Mouse (Mus musculus) CH12.LX (cell line): Measurements from ENCODE around the gene Gm815. TPM values are rescaled to one million over a fixed set of nuclear protein-coding genes. Genes with fewer than 3 reads are reported as not detected.

Source experiments
- DNase-seq: peaks from one replicate; pipeline ENCODE4 v3.0.0-alpha.2; 2013; ENCODE audit errors: extremely low read depth
- H3K27ac ChIP-seq: 2 replicates; pipeline ENCODE4 v1.5.1; 2012; ENCODE audit warnings: low read depth, mild to moderate bottlenecking, control low read depth, moderate library complexity; ENCODE audit not compliant: insufficient read depth
- H3K27me3 ChIP-seq: replicated peaks from 2 replicates; pipeline ENCODE3; 2012; ENCODE audit warnings: inconsistent platforms
- H3K36me3 ChIP-seq, 2 experiments: replicated peaks in 1 of 2; 2 replicates each; pipeline versions ENCODE3 to v1.6.1; 2012; ENCODE audit warnings: inconsistent platforms in 1 of 2, low read length in 1 of 2, mild to moderate bottlenecking in 1 of 2, mixed read lengths in 1 of 2, moderate library complexity in 1 of 2; ENCODE audit not compliant: control insufficient read depth in 1 of 2, insufficient read depth in 1 of 2
- H3K4me1 ChIP-seq, 2 experiments: 2 replicates each; pipeline ENCODE4 v1.6.1; 2012; ENCODE audit warnings: inconsistent platforms in 1 of 2, moderate library complexity in 1 of 2; ENCODE audit not compliant: insufficient read depth in 2 of 2, control insufficient read depth in 1 of 2
- H3K4me2 ChIP-seq: 2 replicates; pipeline ENCODE4 v1.6.1; 2012; ENCODE audit warnings: low read depth, mild to moderate bottlenecking, control low read depth; ENCODE audit not compliant: poor library complexity, insufficient read depth, severe bottlenecking
- H3K4me3 ChIP-seq, 3 experiments: fragments of 150-350 bp in 1 of 3; sonication (generic) in 1 of 3; replicated peaks in 1 of 3; 2 replicates each; pipeline versions ENCODE3 to v1.5.1; 2011 to 2012; ENCODE audit warnings: low read depth in 2 of 3, low read length in 2 of 3, mild to moderate bottlenecking in 2 of 3, moderate library complexity in 2 of 3, control low read depth in 1 of 3, improper control_type of control experiment in 1 of 3, inconsistent platforms in 1 of 3, mixed read lengths in 1 of 3; ENCODE audit not compliant: poor library complexity in 1 of 3
- H3K79me2 ChIP-seq: replicated peaks from 2 replicates; pipeline ENCODE4 v1.6.1; 2012; ENCODE audit warnings: mild to moderate bottlenecking, moderate library complexity; ENCODE audit not compliant: control insufficient read depth, poor library complexity, insufficient read depth, severe bottlenecking; ENCODE audit errors: extremely low read depth
- H3K9ac ChIP-seq: 2 replicates; pipeline ENCODE4 v1.6.1; 2012; ENCODE audit warnings: low read depth, mild to moderate bottlenecking, control low read depth, moderate library complexity; ENCODE audit not compliant: insufficient read depth
- H3K9me3 ChIP-seq: replicated peaks from 2 replicates; pipeline ENCODE3; 2012; ENCODE audit warnings: low read length, inconsistent platforms, mixed read lengths
- CHD1 ChIP-seq: IDR thresholded peaks from 2 replicates; pipeline ENCODE4 v1.6.1; 2012; ENCODE audit warnings: low read depth, low read length, improper control_type of control experiment, inconsistent platforms
- CHD2 ChIP-seq: IDR thresholded peaks from 2 replicates; pipeline ENCODE4 v1.6.1; 2011; ENCODE audit warnings: low read length, improper control_type of control experiment
- E2F4 ChIP-seq: IDR thresholded peaks from 2 replicates; pipeline ENCODE4 v1.6.1; 2011; ENCODE audit warnings: low read depth, low read length, improper control_type of control experiment; ENCODE audit not compliant: insufficient replicate concordance
- EP300 ChIP-seq: IDR thresholded peaks from 2 replicates; pipeline ENCODE4 v1.6.1; 2011; ENCODE audit warnings: low read length, improper control_type of control experiment
- ETS1 ChIP-seq: conservative IDR thresholded peaks from 2 replicates; pipeline ENCODE4 v1.6.1; 2012; ENCODE audit warnings: low read depth, mild to moderate bottlenecking, inconsistent platforms, low read length, improper control_type of control experiment, moderate library complexity
- GABPA ChIP-seq: IDR thresholded peaks from 2 replicates; pipeline ENCODE4 v1.6.1; 2012; ENCODE audit warnings: low read depth, low read length, improper control_type of control experiment, inconsistent platforms; ENCODE audit not compliant: insufficient replicate concordance
- IRF4 ChIP-seq: IDR thresholded peaks from 2 replicates; pipeline ENCODE4 v1.6.1; 2014; ENCODE audit warnings: low read depth, mild to moderate bottlenecking, inconsistent platforms, low read length, improper control_type of control experiment
- JUND ChIP-seq: conservative IDR thresholded peaks from 2 replicates; pipeline ENCODE4 v1.6.1; 2011; ENCODE audit warnings: low read depth, low read length, improper control_type of control experiment
- MAFK ChIP-seq: IDR thresholded peaks from 2 replicates; pipeline ENCODE4 v1.6.1; 2011; ENCODE audit warnings: low read length, improper control_type of control experiment; ENCODE audit not compliant: insufficient replicate concordance
- MAX ChIP-seq: IDR thresholded peaks from 2 replicates; pipeline ENCODE4 v1.6.1; 2011; ENCODE audit warnings: low read length, improper control_type of control experiment
- MAZ ChIP-seq: IDR thresholded peaks from 2 replicates; pipeline ENCODE4 v1.6.1; 2012; ENCODE audit warnings: low read depth, mild to moderate bottlenecking, inconsistent platforms, low read length, improper control_type of control experiment, moderate library complexity
- MEF2A ChIP-seq: IDR thresholded peaks from 2 replicates; pipeline ENCODE4 v1.6.1; 2014; ENCODE audit warnings: low read depth, mild to moderate bottlenecking, inconsistent platforms, low read length, improper control_type of control experiment, borderline replicate concordance
- NELFE ChIP-seq: IDR thresholded peaks from 2 replicates; pipeline ENCODE4 v1.6.1; 2011; ENCODE audit warnings: low read depth, low read length, improper control_type of control experiment
- NRF1 ChIP-seq: IDR thresholded peaks from 2 replicates; pipeline ENCODE4 v1.6.1; 2014; ENCODE audit warnings: low read depth, mild to moderate bottlenecking, inconsistent platforms, low read length, improper control_type of control experiment, moderate library complexity
- PAX5 ChIP-seq: IDR thresholded peaks from 2 replicates; pipeline ENCODE4 v1.6.1; 2012; ENCODE audit warnings: low read length, inconsistent platforms, mixed read lengths
- POLR2AphosphoS2 ChIP-seq: IDR thresholded peaks from 2 replicates; pipeline ENCODE4 v1.6.1; 2011; ENCODE audit warnings: low read depth, low read length, improper control_type of control experiment
- RAD21 ChIP-seq: IDR thresholded peaks from 2 replicates; pipeline ENCODE4 v1.6.1; 2011; ENCODE audit warnings: low read depth, mild to moderate bottlenecking, low read length, improper control_type of control experiment, moderate library complexity
- RCOR1 ChIP-seq: conservative IDR thresholded peaks from 2 replicates; pipeline ENCODE4 v1.6.1; 2012; ENCODE audit warnings: low read depth, mild to moderate bottlenecking, inconsistent platforms, low read length, improper control_type of control experiment
- SMC3 ChIP-seq: IDR thresholded peaks from 2 replicates; pipeline ENCODE4 v1.6.1; 2011; ENCODE audit warnings: low read depth, low read length, improper control_type of control experiment
- TBP ChIP-seq: conservative IDR thresholded peaks from 2 replicates; pipeline ENCODE4 v1.6.1; 2011; ENCODE audit warnings: low read depth, low read length, improper control_type of control experiment
- TCF12 ChIP-seq: IDR thresholded peaks from 2 replicates; pipeline ENCODE4 v1.6.1; 2014; ENCODE audit warnings: low read depth, mild to moderate bottlenecking, inconsistent platforms, low read length, improper control_type of control experiment
- ZMIZ1 ChIP-seq: IDR thresholded peaks from 2 replicates; pipeline ENCODE4 v1.6.1; 2012; ENCODE audit warnings: low read depth, mild to moderate bottlenecking, inconsistent platforms, low read length, improper control_type of control experiment
- dilution Hi-C: fragments of 300-500 bp; cut with MboI; formaldehyde crosslinking; loops from 2 replicates; pipeline ENCODE4 v1.14.3; 2020; ENCODE audit warnings: low sequenced_read_pairs; ENCODE audit not compliant: extremely low pct_unique_long_range_greater_than_20kb, extremely low pct_ligation_motif_present
- in situ Hi-C: fragments of 300-500 bp; cut with MboI; formaldehyde crosslinking; loops from 3 replicates; pipeline ENCODE4 v1.14.3; 2019; ENCODE audit warnings: low sequenced_read_pairs, low pct_ligation_motif_present, low pct_unique_long_range_greater_than_20kb, mixed read lengths
- polyA plus RNA-seq: library from polyadenylated mRNA; unstranded; fragments of >175 nt; gene quantifications from 2 replicates; pipeline ENCODE4 v1.2.1, GENCODE M21; 2012; ENCODE audit warnings: low read depth; ENCODE audit not compliant: insufficient read length
- total RNA-seq, 2 experiments: library from RNA; depleted of rRNA; stranded (reverse); fragments of 300-350 nt in 1 of 2; fragments of >200 nt in 1 of 2; gene quantifications; 2 replicates each; pipeline ENCODE4 v1.2.3; 2012 to 2014

Gm815 gene
- total and polyA plus RNA-seq, 3 experiments, result not detected

- Histone ChIP-seq H3K4me1 (peaks cover 0 to 13% of the 10 kb centered on the region in 2 experiments; a peak in 2 of 4 replicates), H3K36me3 (no peaks in the 10 kb centered on the region), H3K27me3 (no peaks in the 10 kb centered on the region), H3K27ac (no peak overlapping the region), H3K79me2 (no peaks in the 10 kb centered on the region), H3K9ac (no peak overlapping the region), H3K4me2 (no peak overlapping the region), H3K9me3 (no peaks in the 10 kb centered on the region), H3K4me3 (no peak overlapping the region)
- dilution Hi-C loops, result no loop called here
- in situ Hi-C loops, result no loop called here
- DNase-seq, result no peak
- TF ChIP-seq GABPA (no peak), MAFK (no peak), CHD1 (no peak), TBP (no peak)
These were observed 35.1 kb downstream of the Gm815 start for GRCm38 (mm10) chr19:26920816-26921215.

- in situ Hi-C loops, result no loop called here
- TF ChIP-seq CHD1 (no peak), MAFK (no peak), RAD21 (no peak), EP300 (no peak), RCOR1 (no peak), POLR2AphosphoS2 (no peak), ZMIZ1 (no peak), CHD2 (no peak), TCF12 (no peak), PAX5 (no peak), MAZ (no peak), NRF1 (no peak), JUND (no peak), MAX (no peak), MEF2A (no peak), ETS1 (no peak), SMC3 (no peak), NELFE (no peak), IRF4 (no peak), E2F4 (no peak)
- H3K27me3 ChIP-seq, result no peaks in the 10 kb centered on the region
- H3K27ac ChIP-seq, result no peak overlapping the region
- H3K79me2 ChIP-seq, result no peaks in the 10 kb centered on the region
- DNase-seq, result no peak
- dilution Hi-C loops, result no loop called here
- no peak overlapping the region for H3K4me3 ChIP-seq
- H3K36me3 ChIP-seq, result no peaks in the 10 kb centered on the region
- H3K9ac ChIP-seq, result no peak overlapping the region
- no peak overlapping the region for H3K4me2 ChIP-seq
- no peaks in the 10 kb centered on the region for H3K9me3 ChIP-seq
- peaks cover 0 to 20% of the 10 kb centered on the region in 2 experiments; a peak in 2 of 4 replicates for H3K4me1 ChIP-seq
These were observed 44.9 kb downstream of the Gm815 start for GRCm38 (mm10) chr19:26930295-26931283.
